Mouse (Mus musculus) neural tube, embryonic 13.5 days (tissue): ENCODE measurements at regions not wholly inside any gene's neighbourhood (a gene's known extent, or its start where the extent isn't known, plus 50 kb on each side); places are given as distances from the start of the nearest gene placed in this dataset.

Source experiments
- ATAC-seq: fragments of 200-750 bp; cut with Nextera tagmentation; 2 replicates; pipeline ENCODE4 v1.8.0; 2017; ENCODE audit warnings: low read depth, mild to moderate bottlenecking, moderate TSS enrichment, moderate library complexity
- H3K27ac ChIP-seq: fragments of 300-500 bp; sonication (generic); replicated peaks from 2 replicates; pipeline ENCODE4 v1.5.1; 2015; ENCODE audit warnings: moderate library complexity, mild to moderate bottlenecking, inconsistent platforms
- H3K27me3 ChIP-seq: fragments of 300-500 bp; sonication (generic); 2 replicates; pipeline ENCODE4 v1.6.1; 2015; ENCODE audit warnings: mild to moderate bottlenecking, inconsistent platforms
- H3K36me3 ChIP-seq: fragments of 300-500 bp; sonication (generic); 2 replicates; pipeline ENCODE4 v1.6.1; 2015; ENCODE audit warnings: mild to moderate bottlenecking, inconsistent platforms
- H3K4me1 ChIP-seq: fragments of 300-500 bp; sonication (generic); replicated peaks from 2 replicates; pipeline ENCODE4 v1.6.1; 2015; ENCODE audit warnings: inconsistent platforms
- H3K4me2 ChIP-seq: fragments of 300-500 bp; sonication (generic); 2 replicates; pipeline ENCODE4 v1.6.1; 2015; ENCODE audit warnings: inconsistent platforms, mild to moderate bottlenecking, moderate library complexity
- H3K4me3 ChIP-seq: fragments of 300-500 bp; sonication (generic); 2 replicates; pipeline ENCODE4 v1.5.1; 2015; ENCODE audit warnings: mild to moderate bottlenecking, inconsistent platforms
- H3K9ac ChIP-seq: fragments of 300-500 bp; sonication (generic); 2 replicates; pipeline ENCODE4 v1.6.1; 2015; ENCODE audit warnings: moderate library complexity, mild to moderate bottlenecking, inconsistent platforms
- H3K9me3 ChIP-seq: fragments of 300-500 bp; sonication (generic); 2 replicates; pipeline ENCODE4 v1.6.1; 2016; ENCODE audit warnings: inconsistent platforms
- WGBS: fragments of 180-500 bp; shearing (Covaris S2); methylation state at CpG from one replicate; pipeline ENCODE4 v1.1.7; 2015; 5-methylcytosine and 5-hydroxymethylcytosine counted together

DNA sequence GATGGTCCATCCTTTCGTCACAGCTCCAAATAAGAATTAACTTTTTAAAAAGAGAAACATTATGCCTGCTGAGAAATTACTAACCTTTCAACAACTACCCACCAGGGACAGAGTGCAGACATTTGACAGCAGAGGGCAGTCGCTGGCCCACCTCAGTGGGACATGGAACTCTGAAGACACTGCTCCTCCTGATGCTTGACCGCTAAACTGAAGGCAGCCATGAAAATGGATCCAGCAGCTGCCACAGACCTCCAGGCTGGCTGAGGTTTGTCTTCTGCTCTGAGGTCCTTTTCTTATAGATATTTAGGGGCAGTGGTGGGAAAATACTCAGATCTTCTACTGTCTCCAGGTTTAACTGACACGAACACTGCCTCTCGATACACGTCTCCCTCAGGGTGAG, 265.7 kb upstream of the Gm5148 start:
- Histone ChIP-seq H3K4me2 (no peak overlapping the region), H3K9me3 (no peaks in the 10 kb centered on the region), H3K36me3 (no peaks in the 10 kb centered on the region), H3K27ac (no peak overlapping the region), H3K4me1 (peaks cover 14% of the 10 kb centered on the region), H3K27me3 (peaks cover 22% of the 10 kb centered on the region), H3K9ac (no peak overlapping the region), H3K4me3 (no peak overlapping the region)
- ATAC-seq, result no peak
- 97% methylated on average over 6 of the region's 6 CpGs for WGBS

DNA sequence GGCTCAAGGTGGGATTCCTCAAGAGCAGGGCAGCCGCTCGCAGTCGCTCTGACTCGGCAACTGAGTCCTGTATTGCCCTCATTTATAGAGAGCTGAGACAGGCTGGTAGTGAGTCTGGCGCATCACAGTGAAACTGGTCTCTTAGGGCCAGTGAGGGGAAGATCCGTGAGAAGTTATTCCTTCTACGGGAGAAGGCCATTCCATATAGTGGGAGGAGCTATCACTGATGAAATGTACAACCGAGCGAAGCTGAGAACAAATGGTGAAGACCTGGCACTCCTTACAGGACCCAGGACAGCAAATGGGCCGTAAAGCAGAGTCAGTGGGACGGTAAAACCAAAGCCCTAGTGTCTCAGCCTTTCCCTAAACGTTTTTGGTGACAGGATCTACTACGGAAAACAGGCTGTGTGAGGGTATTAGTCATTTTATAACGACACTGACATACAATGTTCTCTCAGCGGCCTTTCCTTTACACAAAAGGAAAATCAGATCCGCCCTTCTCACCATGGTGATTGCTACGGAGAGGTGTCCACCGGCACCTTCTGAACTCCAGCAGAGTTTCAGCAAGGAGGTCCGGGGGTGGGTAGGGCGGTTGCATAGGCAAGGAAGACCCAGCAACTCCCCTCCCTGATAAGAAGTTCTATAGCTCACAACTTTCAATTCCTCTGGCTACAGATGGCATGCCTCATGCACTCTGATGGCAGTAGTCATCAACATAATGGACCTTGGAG, 263.6 kb upstream of the Gm5148 start:
- H3K4me1 ChIP-seq, result peaks cover 14% of the 10 kb centered on the region
- no peak overlapping the region for H3K4me3 ChIP-seq
- 0 out of 2 replicates have a peak, but pooled peaks have one; percentile 65 for ATAC-seq
- H3K27me3 ChIP-seq, result peaks cover 26% of the 10 kb centered on the region
- no peak overlapping the region for H3K9ac ChIP-seq
- 40% methylated on average over 20 of the region's 20 CpGs for WGBS
- no peak overlapping the region for H3K27ac ChIP-seq
- peak overlapping the region; percentile 2; the same call in 1 of the 2 replicates for H3K4me2 ChIP-seq
- no peaks in the 10 kb centered on the region for H3K9me3 ChIP-seq
- H3K36me3 ChIP-seq, result no peaks in the 10 kb centered on the region

DNA sequence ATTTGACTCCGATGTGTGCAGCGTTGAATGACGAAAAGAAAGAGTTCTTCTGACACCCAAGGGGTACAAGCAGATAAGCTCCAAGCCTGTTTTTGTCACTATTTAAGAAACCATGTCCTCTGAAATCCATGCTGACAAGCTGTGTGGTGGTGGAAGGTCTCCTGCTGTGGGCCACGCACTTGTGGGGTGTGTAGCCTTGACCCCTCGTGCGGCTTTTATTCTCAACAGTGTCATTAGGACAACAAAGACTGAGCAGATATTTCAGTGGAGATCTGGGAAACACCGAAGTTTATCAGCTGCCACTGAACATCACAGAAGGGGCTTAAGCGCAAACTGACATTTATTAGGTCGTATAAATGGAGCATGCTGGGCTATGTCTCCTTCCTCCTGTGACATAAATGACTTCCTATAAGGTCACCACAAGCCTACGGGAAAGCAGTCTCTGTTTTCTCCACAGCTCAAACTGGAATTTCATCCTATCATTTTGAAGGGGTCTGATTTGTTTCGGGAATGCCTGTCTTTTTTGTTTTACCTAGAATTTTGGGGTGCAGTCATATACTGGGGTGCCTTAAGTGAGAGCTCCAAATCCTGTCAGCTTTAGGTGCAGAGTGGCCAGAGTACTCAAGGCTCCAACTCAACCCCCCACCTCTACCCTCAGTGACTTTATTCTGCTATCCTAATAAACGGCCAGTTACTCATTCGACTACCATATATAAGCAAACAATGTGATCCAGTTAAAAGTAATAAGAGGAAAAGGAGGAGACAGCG, 262.9 kb upstream of the Gm5148 start:
- H3K4me1 ChIP-seq, result peaks cover 14% of the 10 kb centered on the region
- no peaks in the 10 kb centered on the region for H3K9me3 ChIP-seq
- H3K4me3 ChIP-seq, result no peak overlapping the region
- H3K27ac ChIP-seq, result no peak overlapping the region
- 47% methylated on average over 14 of the region's 14 CpGs for WGBS
- no peak overlapping the region for H3K9ac ChIP-seq
- peak; percentile 23; the same call in 1 of the 2 replicates for ATAC-seq
- no peaks in the 10 kb centered on the region for H3K36me3 ChIP-seq
- H3K27me3 ChIP-seq, result peaks cover 26% of the 10 kb centered on the region
- H3K4me2 ChIP-seq, result 0 out of 2 replicates have a peak overlapping the region, but pooled peaks have one; percentile 2

DNA sequence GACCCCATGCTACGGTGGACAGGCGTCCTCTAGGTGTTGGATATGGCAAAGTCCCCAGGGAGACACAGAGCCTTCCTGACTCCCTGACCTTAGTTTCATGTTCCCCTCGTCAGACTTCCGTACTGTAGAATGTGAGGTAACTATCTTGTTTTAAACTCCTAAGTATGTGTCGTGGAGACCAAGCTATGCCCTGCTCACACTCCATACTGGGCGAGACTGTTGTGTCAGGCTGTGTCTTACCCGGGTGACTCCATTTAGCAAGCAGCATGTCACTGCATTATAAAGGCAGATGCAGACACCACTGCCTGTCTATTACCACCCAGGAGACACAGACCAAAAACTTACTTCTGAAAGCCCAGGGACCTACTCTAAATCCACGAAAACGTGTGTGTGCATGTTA, 260.4 kb upstream of the Gm5148 start:
- ATAC-seq, result no peak; the same call in 1 of the 2 replicates
- no peak overlapping the region for H3K9ac ChIP-seq
- H3K4me1 ChIP-seq, result peaks cover 14% of the 10 kb centered on the region
- no peak overlapping the region for H3K4me2 ChIP-seq
- 88% methylated on average over 9 of the region's 9 CpGs for WGBS
- peaks cover 26% of the 10 kb centered on the region for H3K27me3 ChIP-seq
- H3K27ac ChIP-seq, result no peak overlapping the region
- H3K9me3 ChIP-seq, result no peaks in the 10 kb centered on the region
- no peaks in the 10 kb centered on the region for H3K36me3 ChIP-seq
- H3K4me3 ChIP-seq, result no peak overlapping the region

DNA sequence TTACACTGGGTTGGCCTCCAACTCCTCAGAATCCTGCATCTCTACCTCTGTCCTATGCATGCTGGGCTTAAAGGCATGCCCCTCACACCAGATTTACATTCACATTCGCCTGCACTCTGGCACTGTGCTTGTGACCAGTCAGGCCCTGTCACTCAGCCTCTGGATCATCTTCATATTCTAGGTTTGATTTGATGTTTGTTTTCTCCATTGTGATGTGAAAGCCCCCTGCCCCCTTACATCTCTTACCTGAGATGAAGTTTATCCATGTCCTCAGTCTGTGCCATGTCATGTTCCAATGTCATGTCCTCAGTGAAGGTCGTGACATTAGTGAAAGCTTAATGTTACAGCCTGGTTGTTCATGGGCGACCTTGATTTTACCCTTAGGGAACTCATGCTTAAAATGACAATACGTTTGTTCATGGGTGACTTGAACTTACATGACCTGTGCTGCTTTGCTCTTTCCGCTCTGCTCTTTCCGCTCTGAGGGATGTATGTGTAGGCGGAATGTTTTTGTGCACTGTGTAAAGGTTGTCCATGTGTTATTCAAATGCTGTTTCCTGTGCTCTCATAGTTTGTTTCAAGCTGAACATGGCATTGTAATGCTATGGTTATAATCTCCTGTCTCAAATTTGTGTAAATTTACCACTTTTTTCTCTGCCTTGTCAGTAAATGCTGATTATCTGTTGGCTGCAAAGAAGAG, 257.3 kb upstream of the Gm5148 start:
- ATAC-seq, result no peak
- Histone ChIP-seq H3K9ac (no peak overlapping the region), H3K4me1 (peaks cover 4% of the 10 kb centered on the region; the same call in 1 of the 2 replicates), H3K4me3 (no peak overlapping the region), H3K27me3 (peaks cover 15% of the 10 kb centered on the region; the same call in 1 of the 2 replicates), H3K27ac (no peak overlapping the region), H3K4me2 (no peak overlapping the region), H3K36me3 (no peaks in the 10 kb centered on the region), H3K9me3 (no peaks in the 10 kb centered on the region)
- 49% methylated on average over 7 of the region's 7 CpGs for WGBS

DNA sequence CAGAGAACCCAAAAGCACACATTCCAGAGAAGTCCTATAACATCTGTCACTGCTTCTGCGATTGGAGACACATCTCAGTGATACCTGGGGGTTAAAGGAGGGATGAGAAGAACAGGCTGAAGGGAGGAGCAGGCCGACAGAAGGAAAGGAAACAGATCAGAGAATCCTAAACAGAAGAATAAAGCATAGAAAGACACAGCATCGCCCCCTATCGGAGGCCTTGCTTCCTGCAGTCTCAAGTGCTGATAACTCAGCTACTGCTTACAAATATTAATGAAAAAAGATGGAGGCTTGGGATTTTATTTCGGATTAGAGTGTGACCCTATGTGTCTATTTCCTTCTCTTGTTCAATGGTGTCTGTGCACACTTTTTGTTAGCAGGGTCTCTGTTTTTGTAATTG, 255.6 kb upstream of the Gm5148 start:
- WGBS, result 66% methylated on average over 5 of the region's 5 CpGs
- H3K9me3 ChIP-seq, result no peaks in the 10 kb centered on the region
- H3K9ac ChIP-seq, result no peak overlapping the region
- H3K4me1 ChIP-seq, result peaks cover 13% of the 10 kb centered on the region
- no peak overlapping the region for H3K27ac ChIP-seq
- H3K4me2 ChIP-seq, result no peak overlapping the region
- no peaks in the 10 kb centered on the region for H3K36me3 ChIP-seq
- 0 out of 2 replicates have a peak, but pooled peaks cover 4% of the 10 kb centered on the region for H3K27me3 ChIP-seq
- no peak for ATAC-seq
- H3K4me3 ChIP-seq, result no peak overlapping the region

DNA sequence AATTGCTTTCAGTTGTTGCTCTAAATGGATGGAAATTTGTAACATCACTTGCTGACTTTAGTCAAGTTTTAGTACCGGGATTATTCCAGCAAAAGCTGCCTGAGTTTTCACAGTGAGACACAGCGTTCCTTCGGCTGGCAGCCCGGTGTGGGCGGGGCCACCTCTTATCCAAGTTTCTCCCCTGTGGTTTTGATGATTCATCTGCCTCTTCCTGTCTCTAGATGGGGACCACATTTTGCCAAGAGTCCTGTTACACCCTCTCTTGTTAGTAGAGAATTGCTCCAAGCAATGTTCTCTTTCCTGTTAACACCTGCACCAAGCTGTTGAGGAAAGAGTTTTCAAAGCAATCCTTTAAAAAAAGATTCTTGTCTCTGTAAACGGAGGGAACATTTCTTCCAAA, 254.2 kb upstream of the Gm5148 start:
- Histone ChIP-seq H3K9ac (no peak overlapping the region), H3K4me2 (no peak overlapping the region), H3K27me3 (no peaks in the 10 kb centered on the region), H3K36me3 (no peaks in the 10 kb centered on the region), H3K4me1 (peaks cover 16% of the 10 kb centered on the region), H3K4me3 (no peak overlapping the region), H3K27ac (no peak overlapping the region), H3K9me3 (no peaks in the 10 kb centered on the region)
- 32% methylated on average over 6 of the region's 6 CpGs for WGBS
- ATAC-seq, result no peak

DNA sequence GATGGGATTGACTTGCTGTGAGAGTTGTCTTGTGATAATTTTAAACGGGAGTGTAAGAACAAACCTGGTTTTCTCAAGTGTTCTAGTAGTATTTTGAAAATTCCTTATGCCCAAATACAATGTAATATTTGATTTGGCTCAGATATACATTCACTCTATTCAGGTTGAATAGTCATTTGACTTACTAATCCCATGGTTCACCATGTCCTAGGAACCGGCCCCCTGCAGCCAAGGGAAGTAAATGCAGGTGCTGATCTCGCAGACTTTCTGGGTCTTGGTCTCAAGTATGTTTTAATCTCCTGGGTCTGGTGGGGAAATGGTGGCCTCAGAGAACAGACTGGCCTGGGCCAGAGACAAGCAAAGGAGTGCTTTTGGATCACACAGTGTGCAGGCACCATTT, 253.2 kb upstream of the Gm5148 start:
- Histone ChIP-seq H3K9ac (no peak overlapping the region), H3K4me3 (no peak overlapping the region), H3K36me3 (no peaks in the 10 kb centered on the region), H3K9me3 (no peaks in the 10 kb centered on the region), H3K27ac (no peak overlapping the region), H3K4me2 (no peak overlapping the region), H3K4me1 (peaks cover 16% of the 10 kb centered on the region), H3K27me3 (no peaks in the 10 kb centered on the region)
- no peak for ATAC-seq
- 75% methylated on average over 3 of the region's 3 CpGs for WGBS

DNA sequence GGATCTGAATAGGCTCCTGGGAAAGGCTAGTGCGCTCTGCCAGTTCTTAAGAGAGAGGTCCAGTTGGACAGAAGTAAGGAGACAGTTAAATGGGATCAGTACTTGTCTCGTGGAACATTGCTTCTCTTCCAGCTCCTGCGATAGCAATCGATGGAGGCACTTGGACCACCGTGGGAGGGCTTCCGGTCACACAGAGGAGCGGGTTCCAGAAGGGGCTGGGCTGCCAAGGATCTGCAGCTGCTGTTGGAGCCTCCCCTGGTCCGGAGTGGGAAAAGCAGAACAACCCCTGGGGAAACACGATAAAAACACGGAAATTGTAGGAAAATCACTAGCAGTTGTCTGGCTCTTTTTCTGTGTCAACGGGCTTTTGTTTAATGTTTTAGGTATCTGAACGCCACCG, 252.3 kb upstream of the Gm5148 start:
- Histone ChIP-seq H3K4me1 (peaks cover 16% of the 10 kb centered on the region), H3K9ac (0 out of 2 replicates have a peak overlapping the region, but pooled peaks have one; percentile 31), H3K27ac (no peak overlapping the region), H3K9me3 (no peaks in the 10 kb centered on the region), H3K27me3 (no peaks in the 10 kb centered on the region), H3K36me3 (no peaks in the 10 kb centered on the region), H3K4me2 (peak overlapping the region; percentile 43), H3K4me3 (0 out of 2 replicates have a peak overlapping the region, but pooled peaks have one; percentile 0)
- WGBS, result 30% methylated on average over 13 of the region's 13 CpGs
- ATAC-seq, result no peak

DNA sequence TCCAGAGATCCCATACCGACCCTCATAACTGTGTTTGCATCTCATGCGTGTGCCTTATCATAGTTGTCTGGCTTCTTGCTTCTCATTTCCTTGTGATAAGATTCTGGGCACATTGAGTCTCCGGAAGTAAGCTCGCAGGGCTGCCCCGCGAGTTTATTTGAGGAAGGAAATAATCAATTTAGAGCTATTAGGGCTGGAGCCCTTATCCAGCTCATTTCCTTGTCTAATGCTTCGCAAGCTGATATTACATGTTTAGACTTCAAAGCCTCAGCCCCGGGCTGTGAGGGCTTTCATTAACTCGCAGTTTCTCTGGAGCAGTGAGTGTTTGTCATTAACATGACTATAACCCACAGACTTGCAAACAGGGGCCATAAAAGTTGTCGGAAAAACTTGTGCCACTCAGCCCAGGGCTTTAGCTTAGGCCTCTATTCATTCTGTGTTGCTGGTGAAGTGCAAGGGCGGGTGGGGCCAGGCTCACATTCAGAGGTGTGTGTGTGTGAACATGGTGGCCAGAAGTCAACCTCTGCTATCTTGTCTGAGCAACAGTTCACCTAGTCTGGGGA, 251.0 kb upstream of the Gm5148 start:
- Histone ChIP-seq H3K36me3 (no peaks in the 10 kb centered on the region), H3K4me1 (peaks cover 16% of the 10 kb centered on the region), H3K4me2 (0 out of 2 replicates have a peak overlapping the region, but pooled peaks have one; percentile 2), H3K9me3 (no peaks in the 10 kb centered on the region), H3K27ac (no peak overlapping the region), H3K4me3 (no peak overlapping the region), H3K9ac (no peak overlapping the region), H3K27me3 (no peaks in the 10 kb centered on the region)
- 23% methylated on average over 11 of the region's 11 CpGs for WGBS
- ATAC-seq, result peak; percentile 49

DNA sequence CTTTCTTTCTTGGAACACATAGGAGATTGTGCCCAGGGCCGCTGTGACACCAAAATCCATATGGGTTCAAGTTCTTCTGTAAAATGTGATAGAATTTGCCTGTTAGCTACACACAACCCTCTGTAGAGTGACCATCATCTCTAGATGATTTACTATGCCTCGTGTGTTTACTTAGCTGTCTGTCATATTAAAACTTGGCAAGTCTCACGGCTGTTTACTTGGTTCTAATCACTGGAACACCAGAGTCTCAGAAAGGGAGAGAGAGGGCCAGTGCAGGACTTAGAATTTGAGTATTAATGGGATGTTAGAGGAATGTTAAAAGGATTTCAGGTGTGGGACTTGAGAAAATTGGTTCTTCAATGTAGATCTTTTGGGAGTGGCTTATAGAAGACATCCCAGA, 248.6 kb upstream of the Gm5148 start:
- H3K4me2 ChIP-seq, result no peak overlapping the region
- no peaks in the 10 kb centered on the region for H3K36me3 ChIP-seq
- H3K27ac ChIP-seq, result no peak overlapping the region
- H3K9ac ChIP-seq, result no peak overlapping the region
- ATAC-seq, result no peak
- H3K4me1 ChIP-seq, result peaks cover 12% of the 10 kb centered on the region
- H3K27me3 ChIP-seq, result no peaks in the 10 kb centered on the region
- no peak overlapping the region for H3K4me3 ChIP-seq
- no peaks in the 10 kb centered on the region for H3K9me3 ChIP-seq
- WGBS, result 82% methylated on average over 3 of the region's 3 CpGs

DNA sequence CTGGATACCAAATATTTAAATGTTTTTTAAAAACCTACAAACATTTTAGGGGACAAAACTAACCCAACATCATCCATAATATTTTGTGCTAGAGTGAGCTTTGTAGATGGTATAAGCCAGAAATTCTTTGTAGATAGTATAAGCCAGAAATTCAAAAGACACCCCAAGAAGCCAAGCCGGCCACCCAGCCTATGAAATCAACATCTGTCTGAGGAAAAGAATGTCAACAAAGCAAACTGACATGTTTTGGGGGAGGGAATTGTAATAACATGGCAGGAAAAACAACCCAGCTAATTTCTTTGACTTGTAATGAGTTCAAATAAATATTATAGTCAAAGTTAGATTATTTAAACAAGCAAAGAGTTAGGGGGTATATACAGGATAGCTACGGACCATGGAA, 246.9 kb upstream of the Gm5148 start:
- Histone ChIP-seq H3K9me3 (no peaks in the 10 kb centered on the region), H3K27ac (no peak overlapping the region), H3K27me3 (no peaks in the 10 kb centered on the region), H3K4me2 (no peak overlapping the region), H3K9ac (no peak overlapping the region), H3K4me1 (peaks cover 12% of the 10 kb centered on the region), H3K4me3 (no peak overlapping the region), H3K36me3 (no peaks in the 10 kb centered on the region)
- WGBS, result 83% methylated on average over 2 of the region's 2 CpGs
- no peak for ATAC-seq
